Mouse (Mus musculus): ENCODE results near the gene Hmx3. TPM values are rescaled to one million over a fixed set of nuclear protein-coding genes. Genes with fewer than 3 reads are reported as not detected.

Gene Hmx3
- not detected for polyA plus RNA-seq (2015; fragmentation: Illumina TruSeq; extraction: RNeasy Lipid Tissue Mini Kit (QIAGEN cat#74804); ENCODE audit: insufficient read depth, low read depth, low replicate concordance)

DNA sequence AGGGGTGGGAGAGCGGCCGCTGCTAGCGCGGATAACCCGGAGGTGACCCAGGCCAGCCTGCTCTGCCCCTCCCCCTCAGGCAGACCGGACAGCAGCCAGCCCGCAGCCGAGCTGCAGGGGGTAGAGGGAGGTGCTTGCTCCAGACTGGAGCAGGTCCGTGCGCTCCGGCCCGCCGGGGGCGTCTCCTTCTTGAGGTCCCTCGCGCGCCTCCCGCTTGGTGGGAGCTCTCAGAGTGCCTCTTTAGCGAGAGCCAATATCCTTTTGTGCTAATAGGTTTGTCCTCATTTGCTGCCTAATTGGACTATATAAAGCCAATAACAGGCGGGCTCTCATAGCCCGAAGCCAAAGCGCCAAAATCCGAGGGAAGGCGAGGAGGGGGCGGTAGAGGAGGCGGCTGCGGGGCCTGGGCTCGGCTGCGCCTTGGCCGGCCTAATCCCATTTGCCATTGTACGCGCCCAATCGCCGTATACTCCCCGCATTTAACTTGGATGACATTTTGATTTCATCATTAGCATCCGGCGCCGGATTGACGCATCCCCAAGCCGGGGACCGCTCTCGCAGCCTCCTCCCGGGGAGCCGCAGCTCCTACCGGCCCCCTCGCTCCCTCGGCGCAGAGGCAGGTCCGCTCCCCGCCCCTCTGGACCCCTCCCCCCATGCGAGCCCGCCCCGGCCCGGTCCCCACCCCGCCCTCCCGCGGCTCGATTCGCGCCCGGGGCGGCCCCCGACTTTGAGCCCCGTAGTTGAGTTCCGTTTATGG, at the start of gene Hmx3:
TSS of gene Hmx3 (plus strand) at position 753 of the 757 bp plus-strand sequence.

DNA sequence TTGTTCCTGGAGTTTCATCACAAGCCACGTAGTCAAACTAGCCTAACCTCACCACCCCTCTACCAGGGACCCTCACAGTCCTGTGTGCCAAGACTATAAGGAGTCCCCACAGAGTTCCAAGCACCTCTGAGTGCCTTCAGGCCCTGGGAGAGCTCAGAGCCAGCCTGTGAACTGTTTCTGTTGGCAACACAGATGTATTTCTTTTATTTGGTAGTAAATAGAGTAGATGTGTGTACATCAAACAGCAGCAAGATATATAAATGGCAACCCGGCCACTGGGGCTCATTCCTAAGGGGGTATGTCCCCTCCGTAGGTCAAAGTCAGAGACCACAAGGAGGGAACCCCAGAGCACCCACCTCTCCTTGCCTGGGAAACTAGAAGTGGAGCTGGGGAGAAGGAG, 5.8 kb downstream of the Hmx3 start, which contains the start of gene Hmx2:
TSS of gene Hmx2 (plus strand) at position 301 of the 400 bp plus-strand sequence.

GRCm38 (mm10) chr7:131559986-131560696, 17.5 kb downstream of the Hmx3 start, which contains the start of gene Bub3:
Gene Bub3 (plus strand): TSS chr7:131560222.

Other genes starting within 250 kb of the Hmx3 start
- gene Cuzd1, start 220.6 kb upstream of the Hmx3 start, polyA plus RNA-seq (2015; fragmentation: Illumina TruSeq; extraction: RNeasy Lipid Tissue Mini Kit (QIAGEN cat#74804); ENCODE audit: insufficient read depth, low read depth, low replicate concordance): 330 TPM
- not detected for gene Fam24b, start 213.4 kb upstream of the Hmx3 start, polyA plus RNA-seq (2015; fragmentation: Illumina TruSeq; extraction: RNeasy Lipid Tissue Mini Kit (QIAGEN cat#74804); ENCODE audit: insufficient read depth, low read depth, low replicate concordance)
- not detected for gene Fam24a, start 209.0 kb upstream of the Hmx3 start, polyA plus RNA-seq (2015; fragmentation: Illumina TruSeq; extraction: RNeasy Lipid Tissue Mini Kit (QIAGEN cat#74804); ENCODE audit: insufficient read depth, low read depth, low replicate concordance)
- 1.2 TPM for gene 2310057M21Rik, start 180.1 kb upstream of the Hmx3 start, polyA plus RNA-seq (2015; fragmentation: Illumina TruSeq; extraction: RNeasy Lipid Tissue Mini Kit (QIAGEN cat#74804); ENCODE audit: insufficient read depth, low read depth, low replicate concordance)
- gene Pstk, start 171.7 kb upstream of the Hmx3 start, polyA plus RNA-seq (2015; fragmentation: Illumina TruSeq; extraction: RNeasy Lipid Tissue Mini Kit (QIAGEN cat#74804); ENCODE audit: insufficient read depth, low read depth, low replicate concordance): 8.9 TPM
- gene Ikzf5, start 132.3 kb upstream of the Hmx3 start, polyA plus RNA-seq (2015; fragmentation: Illumina TruSeq; extraction: RNeasy Lipid Tissue Mini Kit (QIAGEN cat#74804); ENCODE audit: insufficient read depth, low read depth, low replicate concordance): 3.4 TPM
- 13.9 TPM for gene Acadsb, start 132.3 kb upstream of the Hmx3 start, polyA plus RNA-seq (2015; fragmentation: Illumina TruSeq; extraction: RNeasy Lipid Tissue Mini Kit (QIAGEN cat#74804); ENCODE audit: insufficient read depth, low read depth, low replicate concordance)
- not detected for gene Hmx2, start 5.9 kb downstream of the Hmx3 start, polyA plus RNA-seq (2015; fragmentation: Illumina TruSeq; extraction: RNeasy Lipid Tissue Mini Kit (QIAGEN cat#74804); ENCODE audit: insufficient read depth, low read depth, low replicate concordance)
- 8.7 TPM for gene Bub3, start 17.4 kb downstream of the Hmx3 start, polyA plus RNA-seq (2015; fragmentation: Illumina TruSeq; extraction: RNeasy Lipid Tissue Mini Kit (QIAGEN cat#74804); ENCODE audit: insufficient read depth, low read depth, low replicate concordance)